Mouse (Mus musculus) liver, postnatal 0 days (tissue): Measurements from ENCODE around the gene Arrdc3.

Experiments used
- CTCF ChIP-seq: sonication (generic); IDR thresholded peaks from 2 replicates; pipeline ENCODE4 v1.5.1; 2016; ENCODE audit warnings: antibody characterized with exemption, low read depth
- EP300 ChIP-seq: IDR thresholded peaks from 2 replicates; pipeline ENCODE4 v1.6.1; 2016; ENCODE audit warnings: antibody characterized with exemption, low read depth, mild to moderate bottlenecking

DNA sequence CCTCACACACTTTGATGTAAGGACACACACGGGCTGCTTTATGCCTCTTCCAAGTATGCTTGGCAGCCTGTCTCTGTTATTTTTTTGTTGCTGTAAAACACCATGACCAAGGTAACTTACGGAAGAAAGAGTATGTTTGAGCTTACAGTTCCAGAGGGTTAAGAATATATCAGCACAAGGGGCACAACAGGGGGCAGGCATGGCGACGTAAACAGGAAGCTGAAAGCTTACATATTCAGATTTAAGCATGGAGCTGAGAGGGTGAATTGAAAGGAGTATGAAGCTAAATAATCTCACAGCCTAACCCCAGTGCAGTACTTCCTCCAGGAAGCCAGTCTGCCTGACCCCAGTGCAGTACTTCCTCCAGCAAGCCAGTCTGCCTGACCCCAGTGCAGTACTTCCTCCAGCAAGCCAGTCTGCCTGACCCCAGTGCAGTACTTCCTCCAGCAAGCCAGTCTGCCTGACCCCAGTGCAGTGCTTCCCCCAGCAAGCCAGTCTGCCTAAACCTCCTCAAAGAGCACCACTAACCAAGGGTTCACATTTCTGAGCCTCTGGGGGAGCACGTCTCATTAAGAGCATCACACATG lies 49.7 kb downstream of the Arrdc3 start:
- TF ChIP-seq CTCF (no peak), EP300 (no peak)
